Mouse (Mus musculus): ENCODE measurements around the gene Ankrd16.

The Ankrd16 gene

DNA sequence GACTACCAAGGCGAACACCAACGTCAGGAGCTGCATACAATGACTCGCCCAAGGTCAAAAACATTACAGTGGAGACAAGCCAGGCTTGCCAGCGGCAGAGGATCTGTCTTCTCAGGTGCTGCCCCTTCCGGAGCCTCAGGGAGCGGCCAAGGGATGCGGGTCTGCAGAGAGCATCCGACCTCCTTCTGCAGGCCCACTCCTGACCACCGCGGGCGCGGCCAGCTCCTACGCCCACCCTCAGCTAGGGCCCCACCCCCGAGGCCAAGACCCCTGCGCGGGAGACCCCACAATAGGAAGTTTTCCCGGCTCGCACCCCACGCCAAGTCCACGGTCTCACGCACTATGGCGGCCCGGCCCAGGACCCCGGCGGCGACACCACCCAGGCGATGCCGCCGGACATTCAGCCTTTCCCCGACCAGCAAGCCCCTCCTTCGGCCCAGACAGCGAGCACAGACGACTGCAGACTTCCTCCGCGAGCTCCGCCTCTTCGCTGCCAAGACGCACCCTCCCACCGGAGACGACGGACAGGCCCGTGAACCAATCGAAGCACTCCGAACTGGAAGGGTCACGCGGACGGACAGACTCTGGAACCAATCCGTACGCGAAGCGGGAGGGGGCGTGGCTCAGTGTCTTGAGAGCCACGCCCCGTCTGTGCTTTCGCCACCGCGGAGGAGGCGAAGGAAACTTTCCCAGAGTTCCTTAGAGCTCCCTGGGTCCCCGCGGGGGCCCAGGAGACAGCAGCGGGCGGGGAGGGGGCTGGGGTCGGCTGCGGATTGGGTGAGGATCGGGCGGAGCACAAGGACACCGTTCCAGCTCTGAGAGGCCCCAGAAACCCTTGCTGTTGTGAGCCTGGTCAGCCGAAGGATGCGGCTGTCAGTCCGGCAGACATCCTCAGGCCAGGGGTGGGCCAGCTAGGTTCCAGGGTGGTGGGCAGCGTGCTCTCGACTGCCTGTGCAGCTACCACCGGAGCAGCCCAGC, at the start of gene Ankrd16, which contains the start of gene Fbh1:
Gene Ankrd16, plus strand, starts transcription at position 786 of the 978 bp plus-strand sequence.
Gene Fbh1, minus strand, starts transcription at position 492 of the 978 bp plus-strand sequence.
- DNase-seq = peak; percentile 100

- DNase-seq = no peak
These were observed 48.6 kb upstream of the Ankrd16 start for GRCm38 (mm10) chr2:11729091-11729490.

GRCm38 (mm10) chr2:11732978-11733377, 44.7 kb upstream of the Ankrd16 start:
- no peak for DNase-seq

DNA sequence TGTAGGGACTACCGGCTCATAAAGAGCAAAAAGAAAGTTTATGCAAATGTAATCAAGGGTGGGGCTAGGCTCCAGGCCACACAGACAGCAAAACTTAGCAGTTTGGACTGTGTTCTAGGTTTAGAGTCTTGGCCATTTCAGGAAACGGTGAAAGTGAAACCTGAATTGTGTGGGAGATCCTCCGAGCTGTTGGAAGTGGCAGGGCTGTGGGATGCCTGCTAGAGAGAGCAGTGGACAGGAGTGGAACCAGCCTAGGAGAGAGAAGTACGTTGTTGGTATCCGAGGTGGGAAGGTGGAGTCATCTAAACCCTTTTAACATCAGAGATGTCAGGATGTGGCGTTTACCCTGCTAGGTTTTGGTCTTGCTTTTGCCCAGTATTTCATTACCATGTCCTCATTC, 41.8 kb upstream of the Ankrd16 start:
- no peak for DNase-seq

DNA sequence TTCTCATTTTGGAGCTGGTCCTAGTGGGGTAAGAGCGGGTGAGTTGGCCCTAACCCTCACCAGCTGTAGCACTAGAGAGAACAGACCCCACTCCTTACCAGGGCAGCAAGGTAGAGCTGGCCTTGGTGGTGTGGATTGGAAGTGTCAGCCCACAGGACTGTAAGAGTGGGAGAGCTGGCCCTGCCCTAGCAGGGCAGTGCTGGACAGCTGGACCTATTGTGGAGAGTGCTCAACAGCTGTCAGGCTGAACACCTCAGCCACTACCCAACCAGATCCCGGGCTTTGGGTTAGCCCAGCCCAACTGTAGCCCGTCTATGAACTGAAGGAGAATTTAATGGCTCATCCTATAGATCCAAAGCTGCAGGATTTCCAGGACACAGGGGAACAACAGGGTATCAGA, 38.9 kb upstream of the Ankrd16 start:
- DNase-seq = no peak

- DNase-seq = no peak
These were observed 38.1 kb upstream of the Ankrd16 start for GRCm38 (mm10) chr2:11739516-11740051.

- DNase-seq = no peak
These were observed 15.1 kb upstream of the Ankrd16 start for GRCm38 (mm10) chr2:11762541-11762940.

GRCm38 (mm10) chr2:11765694-11766093, 12.0 kb upstream of the Ankrd16 start:
- DNase-seq = peak; percentile 60 to 71

GRCm38 (mm10) chr2:11766485-11767160, 11.1 kb upstream of the Ankrd16 start:
- DNase-seq = no peak

DNA sequence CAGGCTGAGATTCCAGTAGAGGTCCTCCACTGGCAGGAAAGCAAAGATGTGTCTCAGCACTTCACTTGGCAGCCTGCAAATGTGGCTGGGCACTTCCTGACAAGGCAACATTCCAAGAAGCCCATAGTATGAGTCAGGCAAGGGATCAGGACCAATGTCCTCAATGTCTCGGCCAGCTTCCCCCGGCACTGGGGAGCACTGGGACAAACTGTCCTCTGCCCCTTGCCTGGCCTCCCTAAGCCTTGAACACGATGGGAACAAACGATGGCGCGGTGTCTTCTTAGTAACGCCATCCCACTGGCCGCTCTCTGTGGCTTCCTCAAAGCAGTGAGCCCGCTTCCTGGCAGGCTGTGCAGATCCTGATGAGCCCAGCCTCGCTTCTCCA, 10.5 kb upstream of the Ankrd16 start:
- peak; percentile 18 to 20 for DNase-seq

- no peak for DNase-seq
These were observed 6.0 kb upstream of the Ankrd16 start for GRCm38 (mm10) chr2:11771701-11772100.

GRCm38 (mm10) chr2:11772401-11772800, 5.3 kb upstream of the Ankrd16 start:
- DNase-seq = no peak

GRCm38 (mm10) chr2:11774426-11774825, 3.2 kb upstream of the Ankrd16 start:
- no peak for DNase-seq

- DNase-seq = no peak
These were observed 2.6 kb upstream of the Ankrd16 start for GRCm38 (mm10) chr2:11775121-11775520.

GRCm38 (mm10) chr2:11776415-11776814, 1.3 kb upstream of the Ankrd16 start:
- no peak for DNase-seq

- peak; percentile 87 to 92 for DNase-seq
These were observed 579 bp downstream of the Ankrd16 start for GRCm38 (mm10) chr2:11778087-11778823.

GRCm38 (mm10) chr2:11784159-11784558, 6.5 kb downstream of the Ankrd16 start:
- DNase-seq = peak; percentile 72 to 82

- no peak for DNase-seq
These were observed 17.0 kb downstream of the Ankrd16 start for GRCm38 (mm10) chr2:11794668-11795067.

- DNase-seq = no peak
These were observed 20.3 kb downstream of the Ankrd16 start for GRCm38 (mm10) chr2:11797930-11798364.

- no peak for DNase-seq
These were observed 23.7 kb downstream of the Ankrd16 start for GRCm38 (mm10) chr2:11801299-11801930.
